Comparison of ENCODE assay signal across 8 mouse cellular contexts in genomic region chr2:148442172-148442571, GRCm38 (mm10). TPM values are rescaled to one million over a fixed set of nuclear protein-coding genes. Genes with fewer than 3 reads are reported as not detected.
DNase-seq lines count a peak whose midpoint lies in the region; ATAC-seq and TF ChIP-seq lines count a peak whose summit lies in the region.

No protein-coding gene starts in this region.

- 0 out of 2 replicates have a peak overlapping the region, but pooled peaks have one; percentile 6 for H3K4me2 ChIP-seq in hindbrain, embryonic 12.5 days (replicated peaks)
- peak overlapping the region; percentile 62 for H3K4me2 ChIP-seq in liver, postnatal 0 days (ENCODE audit: low read depth, low read length)

- no peaks in the 10 kb centered on the region for H3K4me1 ChIP-seq in cortical plate, adult 2 months (ENCODE audit: control insufficient read depth, insufficient read depth, low read length)
- H3K4me1 ChIP-seq in hindbrain, embryonic 12.5 days: 0 out of 2 replicates have a peak, but pooled peaks cover 3% of the 10 kb centered on the region
- H3K4me1 ChIP-seq in liver, postnatal 0 days (ENCODE audit: insufficient read depth): peaks cover 6% of the 10 kb centered on the region; the same call in 1 of the 2 replicates

- ATAC-seq in hindbrain, embryonic 12.5 days (ENCODE audit: low FRiP score): peak; percentile 40; the same call in 1 of the 2 replicates
- ATAC-seq in liver, postnatal 0 days: no peak

- no peaks in the 10 kb centered on the region for H3K27me3 ChIP-seq in hindbrain, embryonic 12.5 days
- H3K27me3 ChIP-seq in liver, postnatal 0 days (ENCODE audit: insufficient read depth, low read length): no peaks in the 10 kb centered on the region

- H3K4me3 ChIP-seq in gastrocnemius, adult 2 months: peak overlapping the region; percentile 70
- H3K4me3 ChIP-seq in cortical plate, adult 2 months (ENCODE audit: insufficient read depth, low read length): peak overlapping the region; percentile 22; the same call in 1 of the 2 replicates
- no peak overlapping the region for H3K4me3 ChIP-seq in hindbrain, embryonic 12.5 days
- peak overlapping the region; percentile 45 for H3K4me3 ChIP-seq in liver, postnatal 0 days (ENCODE audit: low read depth, low read length)

- H3K9me3 ChIP-seq in hindbrain, embryonic 12.5 days (replicated peaks): no peaks in the 10 kb centered on the region
- no peaks in the 10 kb centered on the region for H3K9me3 ChIP-seq in liver, postnatal 0 days (ENCODE audit: low read length)

- 77% methylated on average over 4 of the region's 4 CpGs for WGBS in hindbrain, embryonic 12.5 days
- 44% methylated on average over 4 of the region's 4 CpGs for WGBS in liver, postnatal 0 days (ENCODE audit: insufficient replicate concordance)

- peak; percentile 23 for DNase-seq in gastrocnemius, adult 2 months
- no peak for DNase-seq in gastrocnemius, postnatal 4 days (ENCODE audit: low spot score in 2 of 2)
- no peak for DNase-seq in liver, postnatal 0 days
- DNase-seq in right cerebral cortex, postnatal 25 days: no peak
- no peak for DNase-seq in right cerebral cortex, postnatal 14 days
- no peak for DNase-seq in urinary bladder, postnatal 25 days (ENCODE audit: low spot score)

- H3K9ac ChIP-seq in hindbrain, embryonic 12.5 days: no peak overlapping the region
- peak overlapping the region; percentile 59; the same call in 1 of the 2 replicates for H3K9ac ChIP-seq in liver, postnatal 0 days (replicated peaks)

- H3K27ac ChIP-seq in gastrocnemius, adult 2 months: peak overlapping the region; percentile 92
- H3K27ac ChIP-seq in cortical plate, adult 2 months (ENCODE audit: insufficient read depth, low read length): peak overlapping the region; percentile 47; the same call in 1 of the 2 replicates
- no peak overlapping the region for H3K27ac ChIP-seq in hindbrain, embryonic 12.5 days
- H3K27ac ChIP-seq in liver, postnatal 0 days (ENCODE audit: low read depth): peak overlapping the region; percentile 22; the same call in 1 of the 2 replicates

- no peak for TF ChIP-seq EP300 in liver, postnatal 0 days (IDR thresholded peaks at IDR 0.05; ENCODE audit: low read depth)

- no peak for TF ChIP-seq POLR2A in cortical plate, adult 2 months (IDR thresholded peaks at IDR 0.05; ENCODE audit: extremely low read depth, insufficient read depth, low read length)

- TF ChIP-seq CTCF in gastrocnemius, adult 2 months (IDR thresholded peaks at IDR 0.05): no peak
- no peak for TF ChIP-seq CTCF in cortical plate, adult 2 months (IDR thresholded peaks at IDR 0.05; ENCODE audit: extremely low read depth, insufficient read depth, low read length)
- no peak for TF ChIP-seq CTCF in liver, postnatal 0 days (IDR thresholded peaks at IDR 0.05; ENCODE audit: low read depth)

- H3K36me3 ChIP-seq in hindbrain, embryonic 12.5 days: no peaks in the 10 kb centered on the region
- no peaks in the 10 kb centered on the region for H3K36me3 ChIP-seq in liver, postnatal 0 days (replicated peaks; ENCODE audit: insufficient read depth, low read length)

- intact Hi-C loops in gastrocnemius, adult 2 months (cut with DNase I): no loop called here

RNA-seq across cellular contexts. Expression of gene Cd93, which starts 1.2 kb away (rescaled TPM):
- 10 to 100 TPM; 12.6 to 16.5 TPM for total RNA-seq in gastrocnemius, adult 2 months (2021)
- 100 to 1,000 TPM; 101 to 104 TPM for total RNA-seq in gastrocnemius, postnatal 4 days (2021)
- 3.7 and 4.0 TPM in 2 replicates for polyA plus RNA-seq in cortical plate, adult 2 months (2012; rRNA removed)
- polyA plus RNA-seq in hindbrain, embryonic 12.5 days (2016; fragmentation: Nextera tagmentation; extraction: Ambion mirVana): 7.0 and 7.4 TPM in 2 replicates
- 2.7 and 3.3 TPM in 2 replicates for polyA plus RNA-seq in liver, postnatal 0 days (2015; fragmentation: Nextera tagmentation; extraction: Ambion mirVana)

RNA-seq across cellular contexts. Expression of gene Thbd, which starts 34.2 kb away (rescaled TPM):
- 10 to 100 TPM; 13.0 to 24.0 TPM for total RNA-seq in gastrocnemius, adult 2 months (2021)
- 10 to 100 TPM; 20.6 to 23.7 TPM for total RNA-seq in gastrocnemius, postnatal 4 days (2021)
- polyA plus RNA-seq in cortical plate, adult 2 months (2012; rRNA removed): 10.0 and 14.4 TPM in 2 replicates
- polyA plus RNA-seq in hindbrain, embryonic 12.5 days (2016; fragmentation: Nextera tagmentation; extraction: Ambion mirVana): 13.4 and 16.6 TPM in 2 replicates
- 1.6 and 1.7 TPM in 2 replicates for polyA plus RNA-seq in liver, postnatal 0 days (2015; fragmentation: Nextera tagmentation; extraction: Ambion mirVana)

RNA-seq across cellular contexts. Expression of gene Sstr4, which starts 47.0 kb away (rescaled TPM):
- under 1 TPM; 0.28 to 0.47 TPM for total RNA-seq in gastrocnemius, adult 2 months (2021)
- under 1 TPM; 0.25 to 0.67 TPM for total RNA-seq in gastrocnemius, postnatal 4 days (2021)
- 21.9 and 25.7 TPM in 2 replicates for polyA plus RNA-seq in cortical plate, adult 2 months (2012; rRNA removed)
- 1.7 TPM in 2 replicates for polyA plus RNA-seq in hindbrain, embryonic 12.5 days (2016; fragmentation: Nextera tagmentation; extraction: Ambion mirVana)
- polyA plus RNA-seq in liver, postnatal 0 days (2015; fragmentation: Nextera tagmentation; extraction: Ambion mirVana): not detected in 2 replicates
